Mouse (Mus musculus) lung, adult 2 months (tissue): Measurements from ENCODE around the gene Fdxacb1.

ENCODE experiments used
- CTCF ChIP-seq: fragments of 200-500 bp; IDR thresholded peaks from 2 replicates; pipeline ENCODE4 v1.5.1; 2011; ENCODE audit warnings: mild to moderate bottlenecking, low read length, control low read depth; ENCODE audit not compliant: insufficient read depth
- POLR2A ChIP-seq: fragments of 200-500 bp; IDR thresholded peaks from 2 replicates; pipeline ENCODE4 v1.6.1; 2011; ENCODE audit warnings: low read depth, mild to moderate bottlenecking, control low read depth, low read length, borderline replicate concordance; ENCODE audit errors: extremely low read depth

DNA sequence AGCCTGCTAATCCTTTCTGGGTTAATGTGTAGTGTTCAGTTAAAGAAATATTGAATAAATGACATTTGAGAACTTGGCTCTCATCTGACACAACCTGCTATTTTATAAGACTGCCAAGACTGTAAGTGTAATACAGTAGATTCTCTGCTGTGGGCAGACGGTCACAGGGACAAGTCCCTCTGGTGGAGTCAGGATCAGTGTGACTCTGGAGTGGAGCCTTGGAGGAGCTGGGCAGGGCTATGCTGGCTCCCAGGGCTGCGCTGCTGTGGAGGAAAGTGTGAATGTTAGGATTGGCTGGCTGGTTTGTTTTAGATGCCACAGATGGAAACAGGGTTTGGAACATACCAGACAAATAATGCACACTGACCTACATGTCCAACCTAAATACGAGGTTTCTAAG, 27.2 kb downstream of the Fdxacb1 start:
- TF ChIP-seq POLR2A (no peak), CTCF (no peak)
